Mouse (Mus musculus): ENCODE measurements around the gene Dgki.

- TF ChIP-seq CTCF (IDR thresholded peaks at IDR 0.05; ENCODE audit: insufficient read depth, low read depth, low read length) (no peak), POLR2A (IDR thresholded peaks at IDR 0.05; ENCODE audit: insufficient read depth, low read depth, low read length) (no peak)
Observed at GRCm38 (mm10) chr6:37336831-37337260, 36.9 kb upstream of the Dgki start.
